Mouse (Mus musculus) thymus, postnatal 4 days (tissue): ENCODE data around the gene Mrrf.

Source experiments
- DNase-seq: peaks from one replicate; pipeline ENCODE4 v3.0.0; 2021

Gene Mrrf

DNA sequence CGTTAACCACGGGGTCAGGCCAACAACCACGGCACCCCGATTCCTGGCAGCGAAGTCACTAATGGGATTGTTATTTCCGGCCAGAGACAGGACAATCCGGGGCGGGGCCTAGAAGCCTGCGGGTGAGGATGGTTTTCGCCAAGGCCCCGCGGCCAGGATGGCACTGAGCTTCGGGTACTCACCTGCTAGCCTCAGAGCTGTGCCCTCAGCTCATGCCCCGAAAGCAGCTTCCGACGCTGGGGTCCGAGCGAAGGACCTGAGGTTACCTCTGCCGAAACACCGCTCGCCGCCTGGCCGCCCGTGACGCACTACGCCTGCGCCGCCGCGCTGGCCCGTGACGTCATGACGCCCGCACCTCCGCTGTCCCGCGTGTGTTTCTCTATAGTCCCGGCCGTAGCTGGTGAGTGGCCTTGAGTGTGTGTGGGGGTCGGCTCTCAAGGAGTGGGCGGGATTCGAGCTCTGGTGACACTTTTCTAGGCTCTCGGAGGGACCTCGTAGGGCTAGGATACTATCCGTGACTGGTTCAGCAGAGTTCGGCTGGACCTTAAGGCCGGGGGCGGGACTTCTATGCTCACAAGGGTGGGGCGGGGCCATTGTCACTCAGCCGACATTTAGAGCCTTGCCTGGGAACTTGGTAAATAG is at the start of gene Mrrf, which contains the start of gene Rbm18:
Gene Mrrf (plus strand): TSS at position 90 of the 642 bp plus-strand sequence.
Gene Rbm18 (minus strand): TSS at position 474 of the 642 bp plus-strand sequence.
- DNase-seq = peak; percentile 95

GRCm38 (mm10) chr2:36089190-36089589 is 47.0 kb upstream of the Mrrf start:
- no peak for DNase-seq

DNA sequence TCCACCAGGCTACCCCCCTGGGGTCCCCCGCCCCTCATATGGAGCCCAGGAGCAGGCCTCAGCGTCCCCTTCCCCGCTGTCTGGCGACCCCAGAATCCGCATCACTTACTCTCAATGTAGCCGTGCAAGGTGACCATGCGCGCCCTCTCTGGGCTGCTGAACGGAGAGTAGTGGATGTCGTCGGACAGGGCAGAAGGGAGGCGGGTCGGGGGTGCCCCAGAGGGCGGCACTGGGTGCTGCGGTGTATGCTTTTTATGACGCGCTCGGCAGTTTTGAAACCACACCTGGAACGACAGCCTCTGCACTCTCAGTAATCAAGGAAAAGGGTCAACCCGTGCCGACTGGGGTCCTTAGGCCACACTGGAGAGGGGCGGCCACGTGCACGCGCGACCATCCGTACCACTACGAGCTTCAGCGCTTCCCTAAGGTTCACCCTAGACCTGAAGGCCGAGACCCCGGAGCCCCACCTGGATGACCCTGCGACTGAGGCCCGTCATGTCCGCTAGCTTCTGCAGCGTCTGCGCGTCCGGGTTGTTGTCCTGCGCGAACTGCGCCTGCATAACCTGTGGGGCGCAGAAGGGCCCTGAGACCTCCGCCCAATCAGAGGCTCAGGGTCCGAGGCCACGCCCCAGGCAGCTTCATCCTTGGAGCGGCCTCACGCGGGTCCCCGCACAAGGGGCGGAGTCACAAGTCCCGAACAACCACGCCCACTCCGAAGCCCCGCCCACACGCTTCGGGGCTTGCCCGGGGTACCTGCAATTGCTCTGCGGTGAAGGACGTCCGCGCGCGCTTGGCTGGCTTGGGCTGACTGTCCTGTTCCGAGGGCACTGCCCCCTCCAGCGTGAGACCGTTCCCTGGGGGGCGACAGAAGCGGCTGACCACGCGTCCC is 45.1 kb upstream of the Mrrf start:
- peak; percentile 80 for DNase-seq

GRCm38 (mm10) chr2:36092748-36093147 is 43.4 kb upstream of the Mrrf start:
- no peak for DNase-seq

DNA sequence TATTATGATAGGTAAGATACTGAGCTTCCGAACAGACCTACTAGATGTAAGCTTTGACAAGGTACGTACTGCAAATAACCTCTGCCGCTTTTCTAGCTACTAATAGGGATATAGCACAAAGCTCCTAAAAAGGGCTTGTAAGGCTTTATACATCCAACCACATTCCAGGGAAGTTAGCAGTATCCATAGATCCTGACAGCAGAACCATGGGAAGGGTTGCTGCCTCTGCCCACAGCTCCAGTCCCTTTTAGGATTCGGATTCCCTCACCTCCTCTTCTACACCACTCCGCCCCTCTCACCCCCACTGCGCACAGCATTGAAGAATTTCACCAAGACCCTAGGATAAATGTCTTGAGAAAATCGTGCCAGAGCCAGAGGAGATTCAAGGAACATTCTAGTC is 42.9 kb upstream of the Mrrf start:
- no peak for DNase-seq

- no peak for DNase-seq
These were observed 42.2 kb upstream of the Mrrf start for GRCm38 (mm10) chr2:36093914-36094475.

GRCm38 (mm10) chr2:36097129-36097815 is 38.9 kb upstream of the Mrrf start:
- DNase-seq = no peak

GRCm38 (mm10) chr2:36098021-36098420 is 38.2 kb upstream of the Mrrf start:
- no peak for DNase-seq

DNA sequence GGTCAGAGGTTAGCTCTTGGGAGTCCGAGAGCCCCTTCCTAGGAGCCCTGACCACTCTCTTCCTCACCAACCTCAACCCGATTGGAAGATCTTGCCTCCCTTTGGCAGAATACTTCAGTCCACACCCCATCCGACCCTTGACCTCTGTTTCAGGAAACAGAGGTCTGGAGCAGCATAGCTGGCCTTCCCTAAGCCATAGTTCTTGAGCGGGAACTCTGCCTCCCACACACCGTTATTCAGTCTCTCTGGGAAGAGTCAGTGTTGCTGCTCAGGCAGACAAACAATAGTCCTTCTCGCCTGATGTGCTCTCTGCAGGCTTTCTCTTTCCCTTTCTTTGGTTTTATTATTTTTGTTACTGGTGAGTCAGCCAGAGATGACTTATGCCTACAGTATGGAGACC is 36.5 kb upstream of the Mrrf start:
- DNase-seq = no peak

DNA sequence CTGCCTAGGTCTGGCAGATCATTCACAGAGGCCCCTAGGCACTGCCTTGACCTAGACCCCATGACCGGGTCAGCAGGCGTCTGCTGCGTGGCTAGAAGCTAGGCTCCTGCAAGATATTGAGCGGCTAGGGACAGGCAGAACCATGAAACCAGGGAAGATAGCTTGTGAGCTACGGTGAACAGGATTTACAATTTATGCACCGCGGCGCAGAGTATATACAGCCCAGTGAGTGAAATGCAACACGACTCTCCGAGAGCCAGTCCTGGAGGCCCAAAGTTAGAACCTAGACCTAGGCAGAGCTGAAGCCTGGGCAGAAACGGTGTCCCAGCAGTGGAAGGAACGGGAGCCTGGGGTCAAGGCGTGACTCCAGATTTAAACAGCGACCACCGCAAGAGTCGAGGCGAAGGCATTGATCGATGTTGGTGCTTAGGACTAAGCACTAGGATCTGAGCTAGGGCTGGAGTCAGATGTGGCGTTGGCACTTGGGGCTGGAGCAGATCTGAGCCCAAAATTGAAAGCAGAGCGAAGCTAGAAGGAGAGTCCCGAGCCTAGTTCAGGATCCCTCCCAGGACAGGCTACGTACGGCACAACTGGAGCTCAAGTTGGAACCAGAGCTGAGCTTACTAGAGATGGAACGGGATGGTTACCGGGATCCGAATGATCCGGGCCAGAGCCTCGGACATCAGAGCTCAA is 34.2 kb upstream of the Mrrf start:
- no peak for DNase-seq

GRCm38 (mm10) chr2:36102559-36102946 is 33.6 kb upstream of the Mrrf start:
- no peak for DNase-seq

DNA sequence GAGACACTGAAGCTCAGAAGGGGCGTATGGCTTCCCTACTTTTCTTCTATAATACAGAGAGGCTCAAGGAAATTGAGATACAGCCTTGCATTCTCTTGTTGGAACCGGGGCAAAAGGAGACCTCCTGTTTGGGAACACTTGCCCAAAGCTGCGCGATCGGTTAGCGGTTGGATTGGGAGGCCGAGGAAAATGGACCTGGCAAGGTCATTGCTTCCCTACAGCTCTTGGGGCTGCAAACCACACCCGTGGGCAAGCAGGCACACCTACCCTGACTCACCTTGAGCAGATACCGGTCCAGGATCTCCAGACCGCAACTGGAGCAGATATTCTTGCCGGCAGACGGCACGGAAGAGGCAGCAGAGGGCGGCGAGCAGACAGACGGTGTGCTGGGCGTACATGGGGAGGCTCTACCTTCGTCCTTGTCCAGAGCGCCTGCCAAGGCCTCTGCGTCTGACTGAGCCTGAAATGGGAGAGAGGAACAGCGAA is 33.1 kb upstream of the Mrrf start:
- no peak for DNase-seq

DNA sequence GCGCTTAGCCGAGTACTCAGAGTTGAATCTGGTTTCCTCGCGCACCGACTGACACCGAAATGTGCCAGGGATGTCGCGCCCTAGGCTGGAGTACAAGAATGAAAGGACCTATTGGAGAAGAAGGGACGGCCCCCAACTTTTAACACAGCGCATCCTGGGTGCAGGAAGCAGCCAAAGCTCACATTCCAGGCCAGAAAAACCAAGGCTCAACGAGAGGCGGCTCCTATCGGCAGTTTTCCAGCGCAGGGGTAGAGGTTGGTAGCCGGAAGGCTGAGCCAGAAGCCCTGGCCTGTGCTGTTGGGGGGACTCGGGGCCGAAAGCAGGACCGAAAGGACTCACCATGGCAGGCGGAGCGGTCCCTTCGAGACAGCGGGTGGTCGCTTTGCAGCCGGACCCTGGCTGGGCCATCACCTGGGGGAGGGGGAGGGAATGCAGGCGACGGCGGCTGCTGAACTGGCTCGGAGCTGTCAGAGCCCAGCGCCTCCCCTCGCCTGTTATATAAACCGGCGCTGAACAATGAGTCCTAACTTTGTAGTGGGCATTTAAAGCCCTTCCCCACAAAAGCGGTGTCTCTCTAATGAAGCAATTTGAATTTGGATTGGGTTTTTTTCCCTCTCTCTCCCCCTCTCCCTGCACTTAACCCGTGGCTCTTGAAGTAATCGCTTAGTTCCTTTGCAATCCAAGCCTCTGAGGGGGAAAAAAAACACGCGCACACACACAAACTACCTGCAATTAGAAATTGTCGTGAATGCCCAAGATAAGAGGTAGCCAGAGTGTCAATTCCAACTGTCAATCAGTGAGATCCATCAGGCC is 32.4 kb upstream of the Mrrf start:
- DNase-seq = no peak

- DNase-seq = no peak
These were observed 31.7 kb upstream of the Mrrf start for GRCm38 (mm10) chr2:36104436-36104955.

- peak; percentile 17 for DNase-seq
These were observed 31.0 kb upstream of the Mrrf start, which contains the start of gene Lhx6 for GRCm38 (mm10) chr2:36104956-36105741. Lhx6 (minus strand) TSS chr2:36105408.

- no peak for DNase-seq
These were observed 27.6 kb upstream of the Mrrf start for GRCm38 (mm10) chr2:36108615-36109014.

GRCm38 (mm10) chr2:36112632-36113031 is 23.6 kb upstream of the Mrrf start:
- no peak for DNase-seq

GRCm38 (mm10) chr2:36126795-36127429 is 9.3 kb upstream of the Mrrf start:
- no peak for DNase-seq

- DNase-seq = no peak
These were observed 8.2 kb upstream of the Mrrf start for GRCm38 (mm10) chr2:36127973-36128372.

GRCm38 (mm10) chr2:36129051-36129450 is 7.1 kb upstream of the Mrrf start:
- DNase-seq = no peak
